Mouse (Mus musculus): ENCODE data around the gene Akap13. TPM values are rescaled to one million over a fixed set of nuclear protein-coding genes. Genes with fewer than 3 reads are reported as not detected.

Gene Akap13
- polyA plus RNA-seq, 1 experiment from 2014 or later: 25.8 TPM

- 91% methylated on average over 9 of the region's 9 CpGs for WGBS
- H3K4me3 ChIP-seq: no peak overlapping the region
- H3K27me3 ChIP-seq (replicated peaks): no peaks in the 10 kb centered on the region
- H3K4me1 ChIP-seq: no peaks in the 10 kb centered on the region
- no peak for ATAC-seq (ENCODE audit: low FRiP score, low read depth)
- no peak overlapping the region for H3K4me2 ChIP-seq (replicated peaks)
- no peak overlapping the region for H3K27ac ChIP-seq
- no peaks in the 10 kb centered on the region for H3K9me3 ChIP-seq
- no peak overlapping the region for H3K9ac ChIP-seq
- H3K36me3 ChIP-seq: no peaks in the 10 kb centered on the region
Observed at GRCm38 (mm10) chr7:75656297-75656852, 201.0 kb downstream of the Akap13 start.

GRCm38 (mm10) chr7:75656896-75657295, 201.6 kb downstream of the Akap13 start:
- Histone ChIP-seq H3K4me2 (replicated peaks) (no peak overlapping the region), H3K4me3 (no peak overlapping the region), H3K9ac (no peak overlapping the region), H3K27me3 (replicated peaks) (no peaks in the 10 kb centered on the region), H3K9me3 (no peaks in the 10 kb centered on the region), H3K36me3 (no peaks in the 10 kb centered on the region), H3K4me1 (no peaks in the 10 kb centered on the region), H3K27ac (no peak overlapping the region)
- WGBS: 76% methylated on average over 1 of the region's 1 CpGs
- no peak for ATAC-seq (ENCODE audit: low FRiP score, low read depth)

GRCm38 (mm10) chr7:75664455-75664854, 209.1 kb downstream of the Akap13 start:
- Histone ChIP-seq H3K9ac (no peak overlapping the region), H3K4me1 (no peaks in the 10 kb centered on the region), H3K27me3 (replicated peaks) (no peaks in the 10 kb centered on the region), H3K4me3 (no peak overlapping the region), H3K36me3 (no peaks in the 10 kb centered on the region; the same call in 1 of the 2 replicates), H3K9me3 (no peaks in the 10 kb centered on the region), H3K4me2 (replicated peaks) (no peak overlapping the region), H3K27ac (no peak overlapping the region)
- WGBS: 93% methylated on average over 3 of the region's 3 CpGs
- no peak for ATAC-seq (ENCODE audit: low FRiP score, low read depth)

- no peak overlapping the region for H3K4me3 ChIP-seq
- no peaks in the 10 kb centered on the region; the same call in 1 of the 2 replicates for H3K36me3 ChIP-seq
- H3K27me3 ChIP-seq (replicated peaks): no peaks in the 10 kb centered on the region
- WGBS: 94% methylated on average over 3 of the region's 3 CpGs
- H3K9ac ChIP-seq: no peak overlapping the region
- no peak overlapping the region for H3K27ac ChIP-seq
- H3K4me2 ChIP-seq (replicated peaks): no peak overlapping the region
- ATAC-seq (ENCODE audit: low FRiP score, low read depth): no peak
- no peaks in the 10 kb centered on the region for H3K4me1 ChIP-seq
- no peaks in the 10 kb centered on the region for H3K9me3 ChIP-seq
Observed at GRCm38 (mm10) chr7:75666982-75667381, 211.6 kb downstream of the Akap13 start.

GRCm38 (mm10) chr7:75667531-75667930, 212.2 kb downstream of the Akap13 start:
- Histone ChIP-seq H3K4me3 (no peak overlapping the region), H3K27me3 (replicated peaks) (no peaks in the 10 kb centered on the region), H3K36me3 (no peaks in the 10 kb centered on the region; the same call in 1 of the 2 replicates), H3K4me2 (replicated peaks) (no peak overlapping the region), H3K4me1 (no peaks in the 10 kb centered on the region), H3K9me3 (no peaks in the 10 kb centered on the region), H3K9ac (no peak overlapping the region), H3K27ac (no peak overlapping the region)
- 92% methylated on average over 6 of the region's 6 CpGs for WGBS
- no peak for ATAC-seq (ENCODE audit: low FRiP score, low read depth)

- no peak overlapping the region for H3K27ac ChIP-seq
- no peak overlapping the region for H3K4me3 ChIP-seq
- H3K4me1 ChIP-seq: no peaks in the 10 kb centered on the region
- H3K4me2 ChIP-seq (replicated peaks): no peak overlapping the region
- no peaks in the 10 kb centered on the region for H3K27me3 ChIP-seq (replicated peaks)
- no peaks in the 10 kb centered on the region for H3K9me3 ChIP-seq
- ATAC-seq (ENCODE audit: low FRiP score, low read depth): no peak
- WGBS: 34% methylated on average over 1 of the region's 1 CpGs
- no peaks in the 10 kb centered on the region; the same call in 1 of the 2 replicates for H3K36me3 ChIP-seq
- H3K9ac ChIP-seq: no peak overlapping the region
Observed at GRCm38 (mm10) chr7:75668396-75668795, 213.1 kb downstream of the Akap13 start.

GRCm38 (mm10) chr7:75669416-75669815, 214.1 kb downstream of the Akap13 start:
- WGBS: 79% methylated on average over 6 of the region's 6 CpGs
- Histone ChIP-seq H3K4me1 (no peaks in the 10 kb centered on the region), H3K36me3 (no peaks in the 10 kb centered on the region; the same call in 1 of the 2 replicates)

GRCm38 (mm10) chr7:75679631-75680030, 224.3 kb downstream of the Akap13 start:
- no peak for ATAC-seq (ENCODE audit: low FRiP score, low read depth)
- Histone ChIP-seq H3K9me3 (no peaks in the 10 kb centered on the region), H3K9ac (no peak overlapping the region), H3K27me3 (replicated peaks) (no peaks in the 10 kb centered on the region), H3K36me3 (peaks cover 8% of the 10 kb centered on the region), H3K4me1 (no peaks in the 10 kb centered on the region), H3K4me2 (replicated peaks) (no peak overlapping the region), H3K27ac (no peak overlapping the region), H3K4me3 (no peak overlapping the region)
- WGBS: 51% methylated on average over 9 of the region's 9 CpGs

More at GRCm38 (mm10) chr7:75669416-75669815, 214.1 kb downstream of the Akap13 start:
- H3K9ac ChIP-seq: no peak overlapping the region
- no peak for ATAC-seq (ENCODE audit: low FRiP score, low read depth)
- H3K4me3 ChIP-seq: no peak overlapping the region
- no peak overlapping the region for H3K4me2 ChIP-seq (replicated peaks)
- no peaks in the 10 kb centered on the region for H3K9me3 ChIP-seq
- no peak overlapping the region for H3K27ac ChIP-seq
- H3K27me3 ChIP-seq (replicated peaks): no peaks in the 10 kb centered on the region

GRCm38 (mm10) chr7:75682901-75683300, 227.6 kb downstream of the Akap13 start:
- Histone ChIP-seq H3K9me3 (no peaks in the 10 kb centered on the region), H3K9ac (no peak overlapping the region), H3K4me3 (no peak overlapping the region), H3K4me2 (replicated peaks) (no peak overlapping the region), H3K4me1 (no peaks in the 10 kb centered on the region), H3K27ac (no peak overlapping the region), H3K27me3 (replicated peaks) (no peaks in the 10 kb centered on the region), H3K36me3 (peaks cover 4% of the 10 kb centered on the region; the same call in 1 of the 2 replicates)
- WGBS: 90% methylated on average over 1 of the region's 1 CpGs
- ATAC-seq (ENCODE audit: low FRiP score, low read depth): no peak

- Histone ChIP-seq H3K4me3 (no peak overlapping the region), H3K27ac (no peak overlapping the region), H3K4me2 (replicated peaks) (no peak overlapping the region), H3K27me3 (replicated peaks) (no peaks in the 10 kb centered on the region), H3K4me1 (no peaks in the 10 kb centered on the region), H3K36me3 (peaks cover 4% of the 10 kb centered on the region; the same call in 1 of the 2 replicates), H3K9ac (no peak overlapping the region), H3K9me3 (no peaks in the 10 kb centered on the region)
- WGBS: 72% methylated on average over 6 of the region's 6 CpGs
- no peak for ATAC-seq (ENCODE audit: low FRiP score, low read depth)
Observed at GRCm38 (mm10) chr7:75683410-75683809, 228.1 kb downstream of the Akap13 start.

- Histone ChIP-seq H3K4me3 (no peak overlapping the region), H3K4me1 (no peaks in the 10 kb centered on the region), H3K27ac (no peak overlapping the region), H3K9me3 (no peaks in the 10 kb centered on the region), H3K27me3 (replicated peaks) (no peaks in the 10 kb centered on the region), H3K9ac (no peak overlapping the region), H3K4me2 (replicated peaks) (no peak overlapping the region), H3K36me3 (peaks cover 4% of the 10 kb centered on the region; the same call in 1 of the 2 replicates)
- ATAC-seq (ENCODE audit: low FRiP score, low read depth): no peak
- WGBS: 89% methylated on average over 3 of the region's 3 CpGs
Observed at GRCm38 (mm10) chr7:75684976-75685375, 229.6 kb downstream of the Akap13 start.

- no peaks in the 10 kb centered on the region for H3K9me3 ChIP-seq
- ATAC-seq (ENCODE audit: low FRiP score, low read depth): no peak
- H3K36me3 ChIP-seq: peaks cover 4% of the 10 kb centered on the region; the same call in 1 of the 2 replicates
- no peaks in the 10 kb centered on the region for H3K4me1 ChIP-seq
- H3K4me3 ChIP-seq: no peak overlapping the region
- no peaks in the 10 kb centered on the region for H3K27me3 ChIP-seq (replicated peaks)
- no peak overlapping the region for H3K4me2 ChIP-seq (replicated peaks)
- no peak overlapping the region for H3K27ac ChIP-seq
- WGBS: 95% methylated on average over 7 of the region's 7 CpGs
- H3K9ac ChIP-seq: no peak overlapping the region
Observed at GRCm38 (mm10) chr7:75686046-75686826, 230.9 kb downstream of the Akap13 start.
